Mouse (Mus musculus): ENCODE results near the gene Endog.

DNA sequence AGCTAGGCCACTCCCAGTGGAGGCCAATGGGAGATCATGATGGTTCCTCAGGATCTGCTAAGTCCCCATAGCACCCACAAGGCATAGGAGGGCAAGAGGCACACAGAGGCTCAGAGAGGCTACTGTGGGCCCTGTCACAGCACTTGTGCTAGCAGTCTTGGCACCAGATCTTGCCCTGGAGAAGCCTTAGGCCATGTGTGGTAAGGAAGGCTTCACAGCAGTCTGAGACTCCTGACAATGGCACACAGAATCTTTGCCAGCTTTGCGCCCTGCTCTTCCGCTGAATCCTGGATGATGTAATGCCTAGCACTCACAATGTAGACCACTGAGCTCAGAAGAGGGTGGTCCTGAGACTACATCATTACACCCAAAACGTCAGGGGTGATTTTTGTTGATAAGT, 23.4 kb downstream of the Endog start:
- TF ChIP-seq CTCF (IDR thresholded peaks at IDR 0.05; ENCODE audit: low read depth) (no peak), EP300 (optimal IDR thresholded peaks at IDR 0.05) (no peak)
